Mouse (Mus musculus) midbrain, embryonic 16.5 days (tissue): Measurements from ENCODE around the gene Notch1. TPM values are rescaled to one million over a fixed set of nuclear protein-coding genes. Genes with fewer than 3 reads are reported as not detected.

Source experiments
- ATAC-seq: fragments of 200-750 bp; cut with Nextera tagmentation; 2 replicates; pipeline ENCODE4 v1.8.0; 2017; ENCODE audit warnings: moderate TSS enrichment
- H3K27ac ChIP-seq: fragments of 300-500 bp; sonication (generic); 2 replicates; pipeline ENCODE4 v1.5.1; 2014; ENCODE audit warnings: mild to moderate bottlenecking, low read length, mixed read lengths
- H3K27me3 ChIP-seq: fragments of 300-500 bp; sonication (generic); 2 replicates; pipeline ENCODE4 v1.6.1; 2014; ENCODE audit warnings: low read depth, low read length, mixed read lengths; ENCODE audit not compliant: control insufficient read depth, insufficient read depth
- H3K36me3 ChIP-seq: fragments of 300-500 bp; sonication (generic); 2 replicates; pipeline ENCODE4 v1.6.1; 2014; ENCODE audit warnings: mild to moderate bottlenecking, low read length, moderate library complexity, mixed read lengths; ENCODE audit not compliant: control insufficient read depth, insufficient read depth
- H3K4me1 ChIP-seq: fragments of 300-500 bp; sonication (generic); 2 replicates; pipeline ENCODE4 v1.6.1; 2014; ENCODE audit warnings: mild to moderate bottlenecking, low read length, mixed read lengths; ENCODE audit not compliant: control insufficient read depth, insufficient read depth
- H3K4me2 ChIP-seq: fragments of 300-500 bp; sonication (generic); 2 replicates; pipeline ENCODE4 v1.6.1; 2014; ENCODE audit warnings: mild to moderate bottlenecking, low read length, mixed read lengths
- H3K4me3 ChIP-seq: fragments of 300-500 bp; sonication (generic); 2 replicates; pipeline ENCODE4 v1.5.1; 2014; ENCODE audit warnings: low read depth, mild to moderate bottlenecking, low read length, moderate library complexity, mixed read lengths
- H3K9ac ChIP-seq: fragments of 300-500 bp; sonication (generic); 2 replicates; pipeline ENCODE4 v1.6.1; 2014; ENCODE audit warnings: low read depth, low read length, mixed read lengths
- H3K9me3 ChIP-seq: fragments of 300-500 bp; sonication (generic); replicated peaks from 2 replicates; pipeline ENCODE4 v1.6.1; 2014; ENCODE audit warnings: mild to moderate bottlenecking, low read length, mixed read lengths; ENCODE audit not compliant: control insufficient read depth, poor library complexity, severe bottlenecking
- whole genome bisulfite sequencing: fragments of 180-500 bp; shearing (Covaris S2); extraction: QIAGEN DNeasy Blood & Tissue Kit; methylation state at CpG from one replicate; pipeline ENCODE4 v1.1.7; 2014; 5-methylcytosine and 5-hydroxymethylcytosine counted together
- polyA plus RNA-seq: library from polyadenylated mRNA; unstranded; fragments of >200 nt; fragmentation: Nextera tagmentation; extraction: Ambion mirVana; gene quantifications from 2 replicates; pipeline ENCODE4 v1.2.1, GENCODE M21; 2015

The Notch1 gene
- polyA plus RNA-seq, 1 experiment from 2014 or later: 10.7 TPM

- Histone ChIP-seq H3K36me3 (no peaks in the 10 kb centered on the region), H3K9ac (no peak overlapping the region), H3K4me1 (peaks cover 5% of the 10 kb centered on the region; the same call in 1 of the 2 replicates), H3K27me3 (no peaks in the 10 kb centered on the region), H3K4me3 (no peak overlapping the region), H3K27ac (no peak overlapping the region), H3K9me3 (no peaks in the 10 kb centered on the region), H3K4me2 (no peak overlapping the region)
- ATAC-seq: no peak
- 75% methylated on average over 2 of the region's 2 CpGs for WGBS
Measured at GRCm38 (mm10) chr2:26539516-26539915, 23.1 kb upstream of the Notch1 start.

- H3K27me3 ChIP-seq: no peaks in the 10 kb centered on the region
- H3K9ac ChIP-seq: no peak overlapping the region
- ATAC-seq: peak; percentile 59; the same call in 1 of the 2 replicates
- H3K4me2 ChIP-seq: no peak overlapping the region
- no peaks in the 10 kb centered on the region for H3K9me3 ChIP-seq
- H3K36me3 ChIP-seq: no peaks in the 10 kb centered on the region
- peak overlapping the region; percentile 62 for H3K27ac ChIP-seq
- peaks cover 3% of the 10 kb centered on the region; the same call in 1 of the 2 replicates for H3K4me1 ChIP-seq
- no peak overlapping the region for H3K4me3 ChIP-seq
- WGBS: 20% methylated on average over 4 of the region's 4 CpGs
Measured at GRCm38 (mm10) chr2:26535517-26536045, 19.1 kb upstream of the Notch1 start.

- Histone ChIP-seq H3K4me1 (peaks cover 2% of the 10 kb centered on the region; the same call in 1 of the 2 replicates), H3K27me3 (no peaks in the 10 kb centered on the region), H3K9me3 (no peaks in the 10 kb centered on the region), H3K4me2 (no peak overlapping the region), H3K9ac (no peak overlapping the region), H3K36me3 (no peaks in the 10 kb centered on the region), H3K4me3 (no peak overlapping the region), H3K27ac (no peak overlapping the region)
- 77% methylated on average over 2 of the region's 2 CpGs for WGBS
- ATAC-seq: no peak
Measured at GRCm38 (mm10) chr2:26534616-26535015, 18.2 kb upstream of the Notch1 start.

- Histone ChIP-seq H3K4me2 (no peak overlapping the region), H3K4me3 (no peak overlapping the region), H3K36me3 (no peaks in the 10 kb centered on the region), H3K9me3 (no peaks in the 10 kb centered on the region), H3K27ac (peak overlapping the region; percentile 61), H3K27me3 (no peaks in the 10 kb centered on the region), H3K9ac (no peak overlapping the region), H3K4me1 (peaks cover 2% of the 10 kb centered on the region; the same call in 1 of the 2 replicates)
- 51% methylated on average over 3 of the region's 3 CpGs for WGBS
- no peak for ATAC-seq
Measured at GRCm38 (mm10) chr2:26534161-26534560, 17.7 kb upstream of the Notch1 start.

GRCm38 (mm10) chr2:26533249-26533648, 16.8 kb upstream of the Notch1 start:
- Histone ChIP-seq H3K27ac (peak overlapping the region; percentile 61), H3K4me1 (peaks cover 2% of the 10 kb centered on the region; the same call in 1 of the 2 replicates), H3K4me3 (no peak overlapping the region), H3K4me2 (no peak overlapping the region), H3K9ac (peak overlapping the region; percentile 3; the same call in 1 of the 2 replicates), H3K9me3 (no peaks in the 10 kb centered on the region), H3K36me3 (no peaks in the 10 kb centered on the region), H3K27me3 (no peaks in the 10 kb centered on the region)
- WGBS: 23% methylated on average over 5 of the region's 5 CpGs
- ATAC-seq: peak; percentile 33

GRCm38 (mm10) chr2:26531829-26532228, 15.4 kb upstream of the Notch1 start:
- Histone ChIP-seq H3K4me3 (no peak overlapping the region), H3K9ac (no peak overlapping the region), H3K4me2 (no peak overlapping the region), H3K36me3 (no peaks in the 10 kb centered on the region), H3K9me3 (no peaks in the 10 kb centered on the region), H3K27me3 (no peaks in the 10 kb centered on the region), H3K27ac (no peak overlapping the region), H3K4me1 (peaks cover 2% of the 10 kb centered on the region; the same call in 1 of the 2 replicates)
- no peak for ATAC-seq
- WGBS: 62% methylated on average over 6 of the region's 6 CpGs

- no peak overlapping the region for H3K27ac ChIP-seq
- ATAC-seq: no peak
- H3K9ac ChIP-seq: no peak overlapping the region
- peaks cover 4% of the 10 kb centered on the region; the same call in 1 of the 2 replicates for H3K4me1 ChIP-seq
- WGBS: 87% methylated on average over 3 of the region's 3 CpGs
- no peaks in the 10 kb centered on the region for H3K27me3 ChIP-seq
- H3K4me2 ChIP-seq: no peak overlapping the region
- H3K4me3 ChIP-seq: no peak overlapping the region
- H3K36me3 ChIP-seq: no peaks in the 10 kb centered on the region
- no peaks in the 10 kb centered on the region for H3K9me3 ChIP-seq
Measured at GRCm38 (mm10) chr2:26529881-26530280, 13.4 kb upstream of the Notch1 start.

- WGBS: 54% methylated on average over 4 of the region's 4 CpGs
Measured at GRCm38 (mm10) chr2:26529221-26529805, 12.8 kb upstream of the Notch1 start.

GRCm38 (mm10) chr2:26526443-26527257, 10.2 kb upstream of the Notch1 start:
- peak overlapping the region; percentile 38; the same call in 1 of the 2 replicates for H3K27ac ChIP-seq
- ATAC-seq: no peak

More at GRCm38 (mm10) chr2:26529221-26529805, 12.8 kb upstream of the Notch1 start:
- no peaks in the 10 kb centered on the region for H3K9me3 ChIP-seq
- H3K4me2 ChIP-seq: no peak overlapping the region
- no peak for ATAC-seq
- H3K27ac ChIP-seq: no peak overlapping the region
- H3K27me3 ChIP-seq: no peaks in the 10 kb centered on the region
- H3K9ac ChIP-seq: no peak overlapping the region
- no peak overlapping the region for H3K4me3 ChIP-seq
- H3K36me3 ChIP-seq: no peaks in the 10 kb centered on the region
- peaks cover 3% of the 10 kb centered on the region; the same call in 1 of the 2 replicates for H3K4me1 ChIP-seq

More at GRCm38 (mm10) chr2:26526443-26527257, 10.2 kb upstream of the Notch1 start:
- Histone ChIP-seq H3K9me3 (no peaks in the 10 kb centered on the region), H3K4me1 (peaks cover 2% of the 10 kb centered on the region; the same call in 1 of the 2 replicates), H3K36me3 (no peaks in the 10 kb centered on the region), H3K4me3 (no peak overlapping the region), H3K4me2 (no peak overlapping the region), H3K9ac (no peak overlapping the region), H3K27me3 (no peaks in the 10 kb centered on the region)
- 52% methylated on average over 11 of the region's 11 CpGs for whole genome bisulfite sequencing
